Mouse (Mus musculus): Measurements from ENCODE around the gene Arhgef12. TPM values are rescaled to one million over a fixed set of nuclear protein-coding genes. Genes with fewer than 3 reads are reported as not detected.

Gene Arhgef12
- 12.2 and 14.3 TPM in 2 replicates for polyA plus RNA-seq (2015; fragmentation: Nextera tagmentation; extraction: Ambion mirVana)

DNA sequence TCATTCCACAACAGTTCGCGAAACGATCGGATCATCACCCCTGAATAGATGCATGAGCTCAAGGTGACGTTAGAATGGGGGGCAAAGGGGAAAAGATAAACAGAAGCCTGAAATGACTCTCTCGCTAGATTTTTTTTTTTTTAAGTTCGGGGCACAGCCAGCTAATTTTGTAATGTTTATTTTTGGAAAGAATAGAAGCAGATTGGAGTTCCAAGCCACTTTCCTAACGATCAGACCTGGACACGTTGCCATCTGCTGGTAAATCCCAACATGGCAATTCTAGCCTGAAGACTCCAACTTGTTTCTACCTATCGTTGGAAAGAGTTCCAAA is at the start of gene Arhgef12:
Arhgef12 (minus strand) TSS at position 53 of the 331 bp plus-strand sequence.
- Histone ChIP-seq H3K4me3 (replicated peaks) (peak within 1 kb of the TSS; percentile 82), H3K9me3 (replicated peaks) (no peaks in the 10 kb centered on the region), H3K4me2 (replicated peaks) (peak within 1 kb of the TSS; percentile 85), H3K27ac (replicated peaks) (peak within 1 kb of the TSS; percentile 96), H3K27me3 (no peaks in the 10 kb centered on the region), H3K4me1 (peaks cover 36% of the 10 kb centered on the region), H3K36me3 (peaks cover 16% of the 10 kb centered on the region; the same call in 1 of the 2 replicates), H3K9ac (peak within 1 kb of the TSS; percentile 81)
- no peak for ATAC-seq (ENCODE audit: insufficient number of reproducible peaks, low FRiP score, low TSS enrichment, low read depth)
- WGBS = 20% methylated on average over 10 of the region's 10 CpGs

DNA sequence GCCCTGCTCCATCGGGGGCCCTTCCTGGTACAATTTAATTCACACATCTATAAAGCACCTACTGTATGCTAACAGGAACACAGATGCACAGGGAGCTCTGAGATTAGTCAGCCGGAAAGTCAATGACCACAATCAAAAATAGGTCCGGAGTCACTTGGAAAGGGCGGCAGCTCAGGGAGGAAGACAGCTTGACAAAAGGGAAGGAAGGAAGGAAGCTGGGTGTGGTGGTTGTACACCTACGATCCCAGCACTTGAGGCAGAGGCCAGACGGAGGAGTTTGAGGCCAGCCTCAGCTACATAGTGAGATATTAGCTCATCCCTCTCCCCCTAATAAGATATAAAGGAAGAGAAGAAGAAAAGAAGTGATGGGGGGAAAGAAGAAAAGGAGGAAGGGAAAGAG is 48.9 kb upstream of the Arhgef12 start:
- Histone ChIP-seq H3K27ac (replicated peaks) (no peak overlapping the region), H3K9me3 (replicated peaks) (no peaks in the 10 kb centered on the region), H3K9ac (no peak overlapping the region), H3K36me3 (no peaks in the 10 kb centered on the region), H3K4me3 (replicated peaks) (no peak overlapping the region), H3K4me1 (no peaks in the 10 kb centered on the region; the same call in 1 of the 2 replicates), H3K27me3 (no peaks in the 10 kb centered on the region), H3K4me2 (replicated peaks) (no peak overlapping the region)
- no peak for ATAC-seq (ENCODE audit: insufficient number of reproducible peaks, low FRiP score, low TSS enrichment, low read depth)
- 74% methylated on average over 6 of the region's 6 CpGs for WGBS

DNA sequence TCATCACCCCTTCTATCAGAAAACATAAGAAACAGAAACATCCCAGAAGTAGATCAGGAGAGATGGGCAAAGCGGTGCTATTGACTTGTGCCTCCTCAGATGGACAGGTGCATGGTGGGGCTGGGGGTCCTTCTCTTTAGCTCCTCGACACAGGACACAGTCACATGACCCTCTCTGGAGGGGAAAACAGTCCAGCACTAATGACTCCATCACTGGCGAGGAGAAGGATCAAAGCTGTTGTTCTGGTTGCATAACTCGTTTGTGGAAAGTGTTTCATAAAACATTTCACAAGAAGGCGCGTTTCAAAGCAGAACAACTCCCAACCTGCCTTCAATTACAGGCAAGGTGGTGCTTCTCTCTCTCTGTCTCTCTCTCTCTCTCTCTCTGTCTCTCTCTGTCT is 44.7 kb upstream of the Arhgef12 start:
- H3K27me3 ChIP-seq = no peaks in the 10 kb centered on the region
- H3K4me1 ChIP-seq = peaks cover 2% of the 10 kb centered on the region; the same call in 1 of the 2 replicates
- ATAC-seq (ENCODE audit: insufficient number of reproducible peaks, low FRiP score, low TSS enrichment, low read depth) = no peak
- H3K36me3 ChIP-seq = no peaks in the 10 kb centered on the region
- no peaks in the 10 kb centered on the region for H3K9me3 ChIP-seq (replicated peaks)
- H3K4me2 ChIP-seq (replicated peaks) = no peak overlapping the region
- no peak overlapping the region for H3K9ac ChIP-seq
- no peak overlapping the region; the same call in 1 of the 2 replicates for H3K27ac ChIP-seq (replicated peaks)
- WGBS = 58% methylated on average over 6 of the region's 6 CpGs
- no peak overlapping the region for H3K4me3 ChIP-seq (replicated peaks)

DNA sequence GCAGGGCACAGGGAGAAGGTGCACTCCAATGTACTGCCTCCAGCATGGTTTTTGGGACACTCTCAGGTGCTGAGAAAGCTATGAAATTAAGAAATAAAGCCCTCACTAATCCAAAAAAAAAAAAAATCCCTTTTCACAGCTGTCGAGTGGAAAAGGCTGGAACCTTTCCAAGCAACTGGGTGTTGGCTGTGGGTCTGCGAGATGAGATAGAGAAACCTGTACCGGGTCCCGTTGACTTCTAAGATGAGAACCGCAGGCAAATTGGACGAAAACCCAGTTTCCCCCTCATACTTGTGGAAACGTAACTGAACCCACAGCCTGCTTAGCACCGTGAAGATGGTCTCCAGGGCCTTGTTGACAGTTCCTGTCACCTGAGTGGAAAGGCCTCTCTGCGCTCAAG is 43.9 kb upstream of the Arhgef12 start:
- no peaks in the 10 kb centered on the region for H3K27me3 ChIP-seq
- no peak overlapping the region for H3K9ac ChIP-seq
- H3K27ac ChIP-seq (replicated peaks) = peak overlapping the region; percentile 31; the same call in 1 of the 2 replicates
- H3K36me3 ChIP-seq = no peaks in the 10 kb centered on the region
- WGBS = 48% methylated on average over 9 of the region's 9 CpGs
- H3K9me3 ChIP-seq (replicated peaks) = no peaks in the 10 kb centered on the region
- ATAC-seq (ENCODE audit: insufficient number of reproducible peaks, low FRiP score, low TSS enrichment, low read depth) = no peak
- H3K4me1 ChIP-seq = peaks cover 2% of the 10 kb centered on the region; the same call in 1 of the 2 replicates
- H3K4me3 ChIP-seq (replicated peaks) = no peak overlapping the region
- no peak overlapping the region for H3K4me2 ChIP-seq (replicated peaks)

GRCm38 (mm10) chr9:43150075-43150474 is 43.0 kb upstream of the Arhgef12 start:
- H3K4me1 ChIP-seq = peaks cover 2% of the 10 kb centered on the region; the same call in 1 of the 2 replicates
- peak; percentile 19; the same call in 1 of the 2 replicates for ATAC-seq (ENCODE audit: insufficient number of reproducible peaks, low FRiP score, low TSS enrichment, low read depth)
- 49% methylated on average over 10 of the region's 10 CpGs for WGBS
- H3K27me3 ChIP-seq = no peaks in the 10 kb centered on the region
- H3K9me3 ChIP-seq (replicated peaks) = no peaks in the 10 kb centered on the region
- no peaks in the 10 kb centered on the region for H3K36me3 ChIP-seq
- no peak overlapping the region for H3K4me2 ChIP-seq (replicated peaks)
- H3K9ac ChIP-seq = no peak overlapping the region
- no peak overlapping the region for H3K4me3 ChIP-seq (replicated peaks)
- peak overlapping the region; percentile 31; the same call in 1 of the 2 replicates for H3K27ac ChIP-seq (replicated peaks)

DNA sequence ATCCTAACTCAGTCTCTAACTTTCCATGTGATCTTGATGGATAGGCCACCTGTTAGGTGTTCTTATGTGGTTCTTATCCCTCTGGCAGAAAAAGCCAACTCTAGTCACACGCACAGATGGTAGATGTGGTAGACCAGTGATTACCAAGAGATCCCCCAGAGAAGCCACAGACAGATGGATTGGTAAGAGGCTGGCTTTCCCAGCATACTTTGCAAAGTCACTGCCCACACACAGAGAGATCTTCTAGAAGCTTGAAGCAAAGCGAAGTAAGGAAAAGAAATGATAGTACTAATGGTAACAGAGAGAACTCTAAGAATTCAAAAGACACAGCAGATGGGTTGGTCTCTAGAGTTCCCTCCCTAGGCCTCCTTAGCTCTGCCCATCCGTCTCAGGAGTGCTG is 42.5 kb upstream of the Arhgef12 start:
- no peaks in the 10 kb centered on the region for H3K36me3 ChIP-seq
- no peak overlapping the region for H3K4me3 ChIP-seq (replicated peaks)
- 0 out of 2 replicates have a peak overlapping the region, but pooled peaks have one; percentile 9 for H3K27ac ChIP-seq (replicated peaks)
- H3K9me3 ChIP-seq (replicated peaks) = no peaks in the 10 kb centered on the region
- WGBS = 67% methylated on average over 3 of the region's 3 CpGs
- H3K9ac ChIP-seq = no peak overlapping the region
- no peak for ATAC-seq (ENCODE audit: insufficient number of reproducible peaks, low FRiP score, low TSS enrichment, low read depth)
- no peaks in the 10 kb centered on the region for H3K27me3 ChIP-seq
- peaks cover 2% of the 10 kb centered on the region; the same call in 1 of the 2 replicates for H3K4me1 ChIP-seq
- H3K4me2 ChIP-seq (replicated peaks) = no peak overlapping the region

DNA sequence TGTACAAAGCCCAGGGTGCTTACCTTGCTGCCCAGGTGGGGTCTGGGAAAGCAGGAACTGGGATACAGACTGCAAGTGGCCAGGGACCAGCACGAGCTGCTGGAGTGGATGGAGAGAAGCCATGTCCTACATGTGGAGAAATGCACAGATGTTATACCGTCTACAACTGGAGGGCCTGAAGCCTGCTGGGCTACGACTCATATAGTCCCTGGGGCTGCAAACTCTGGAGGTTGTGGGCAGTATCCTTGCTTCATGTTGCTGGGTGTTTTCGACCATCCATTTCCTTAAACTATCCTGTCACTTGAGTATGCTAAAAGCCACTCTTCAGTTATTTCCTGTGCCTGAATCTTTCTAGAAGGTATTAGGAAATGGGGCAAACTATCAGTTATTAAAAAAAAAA is 38.2 kb upstream of the Arhgef12 start:
- ATAC-seq (ENCODE audit: insufficient number of reproducible peaks, low FRiP score, low TSS enrichment, low read depth) = no peak
- H3K36me3 ChIP-seq = no peaks in the 10 kb centered on the region
- WGBS = 81% methylated on average over 4 of the region's 4 CpGs
- no peak overlapping the region for H3K9ac ChIP-seq
- H3K4me1 ChIP-seq = peaks cover 8% of the 10 kb centered on the region; the same call in 1 of the 2 replicates
- no peak overlapping the region for H3K4me3 ChIP-seq (replicated peaks)
- H3K27me3 ChIP-seq = 0 out of 2 replicates have a peak, but pooled peaks cover 3% of the 10 kb centered on the region
- H3K27ac ChIP-seq (replicated peaks) = no peak overlapping the region
- H3K4me2 ChIP-seq (replicated peaks) = no peak overlapping the region
- H3K9me3 ChIP-seq (replicated peaks) = no peaks in the 10 kb centered on the region

GRCm38 (mm10) chr9:43144206-43144810 is 37.3 kb upstream of the Arhgef12 start:
- no peaks in the 10 kb centered on the region for H3K9me3 ChIP-seq (replicated peaks)
- no peak for ATAC-seq (ENCODE audit: insufficient number of reproducible peaks, low FRiP score, low TSS enrichment, low read depth)
- no peak overlapping the region for H3K27ac ChIP-seq (replicated peaks)
- H3K9ac ChIP-seq = no peak overlapping the region
- no peak overlapping the region for H3K4me3 ChIP-seq (replicated peaks)
- 0 out of 2 replicates have a peak, but pooled peaks cover 3% of the 10 kb centered on the region for H3K27me3 ChIP-seq
- H3K36me3 ChIP-seq = no peaks in the 10 kb centered on the region
- WGBS = 71% methylated on average over 12 of the region's 12 CpGs
- H3K4me1 ChIP-seq = peaks cover 6% of the 10 kb centered on the region; the same call in 1 of the 2 replicates
- no peak overlapping the region for H3K4me2 ChIP-seq (replicated peaks)

DNA sequence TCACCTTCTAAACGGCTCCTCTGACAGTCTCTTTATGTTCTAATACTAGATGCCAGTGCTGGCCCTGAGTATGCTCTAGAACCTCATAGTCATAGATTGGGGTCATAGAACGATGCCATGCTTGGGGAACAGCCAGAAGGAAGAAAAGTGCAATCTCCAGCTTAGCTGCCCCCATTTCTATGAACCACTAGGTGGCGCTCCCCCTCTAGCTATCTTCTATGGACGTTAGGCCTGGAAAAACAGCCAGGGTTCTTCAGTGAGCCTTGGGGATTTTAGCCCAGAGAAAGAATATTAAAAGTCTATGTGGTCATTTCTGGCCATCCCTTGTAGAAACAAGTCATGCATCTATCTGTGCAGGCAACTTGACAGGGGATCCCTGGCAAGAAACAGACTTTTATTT is 34.8 kb upstream of the Arhgef12 start:
- no peak overlapping the region for H3K27ac ChIP-seq (replicated peaks)
- no peak for ATAC-seq (ENCODE audit: insufficient number of reproducible peaks, low FRiP score, low TSS enrichment, low read depth)
- H3K4me3 ChIP-seq (replicated peaks) = no peak overlapping the region
- H3K36me3 ChIP-seq = no peaks in the 10 kb centered on the region
- 7% methylated on average over 4 of the region's 4 CpGs for WGBS
- H3K4me1 ChIP-seq = peaks cover 6% of the 10 kb centered on the region; the same call in 1 of the 2 replicates
- H3K9me3 ChIP-seq (replicated peaks) = no peaks in the 10 kb centered on the region
- 0 out of 2 replicates have a peak, but pooled peaks cover 3% of the 10 kb centered on the region for H3K27me3 ChIP-seq
- no peak overlapping the region for H3K4me2 ChIP-seq (replicated peaks)
- H3K9ac ChIP-seq = no peak overlapping the region

- no peak for ATAC-seq (ENCODE audit: insufficient number of reproducible peaks, low FRiP score, low TSS enrichment, low read depth)
- Histone ChIP-seq H3K36me3 (no peaks in the 10 kb centered on the region), H3K9me3 (replicated peaks) (no peaks in the 10 kb centered on the region), H3K27ac (replicated peaks) (no peak overlapping the region), H3K4me3 (replicated peaks) (no peak overlapping the region), H3K27me3 (no peaks in the 10 kb centered on the region), H3K9ac (no peak overlapping the region), H3K4me2 (replicated peaks) (no peak overlapping the region), H3K4me1 (peaks cover 4% of the 10 kb centered on the region; the same call in 1 of the 2 replicates)
- 73% methylated on average over 3 of the region's 3 CpGs for WGBS
Measured at GRCm38 (mm10) chr9:43133525-43133924, 26.5 kb upstream of the Arhgef12 start.

- Histone ChIP-seq H3K4me2 (replicated peaks) (no peak overlapping the region), H3K4me1 (peaks cover 8% of the 10 kb centered on the region), H3K36me3 (no peaks in the 10 kb centered on the region), H3K27me3 (no peaks in the 10 kb centered on the region), H3K27ac (replicated peaks) (no peak overlapping the region), H3K9ac (no peak overlapping the region), H3K4me3 (replicated peaks) (no peak overlapping the region), H3K9me3 (replicated peaks) (no peaks in the 10 kb centered on the region)
- 29% methylated on average over 4 of the region's 4 CpGs for WGBS
- peak; percentile 73 for ATAC-seq (ENCODE audit: insufficient number of reproducible peaks, low FRiP score, low TSS enrichment, low read depth)
Measured at GRCm38 (mm10) chr9:43132380-43132779, 25.3 kb upstream of the Arhgef12 start.

GRCm38 (mm10) chr9:43131940-43132339 is 24.9 kb upstream of the Arhgef12 start:
- H3K9me3 ChIP-seq (replicated peaks) = no peaks in the 10 kb centered on the region
- H3K27me3 ChIP-seq = no peaks in the 10 kb centered on the region
- no peak overlapping the region for H3K4me2 ChIP-seq (replicated peaks)
- H3K27ac ChIP-seq (replicated peaks) = no peak overlapping the region
- ATAC-seq (ENCODE audit: insufficient number of reproducible peaks, low FRiP score, low TSS enrichment, low read depth) = peak; percentile 49; the same call in 1 of the 2 replicates
- H3K4me1 ChIP-seq = peaks cover 12% of the 10 kb centered on the region
- H3K4me3 ChIP-seq (replicated peaks) = no peak overlapping the region
- H3K36me3 ChIP-seq = no peaks in the 10 kb centered on the region
- H3K9ac ChIP-seq = no peak overlapping the region
- WGBS = 59% methylated on average over 5 of the region's 5 CpGs

Measured in embryonic facial prominence, embryonic 15.5 days (tissue).